8 mouse cellular contexts compared by ENCODE assay signal in the genomic region with DNA sequence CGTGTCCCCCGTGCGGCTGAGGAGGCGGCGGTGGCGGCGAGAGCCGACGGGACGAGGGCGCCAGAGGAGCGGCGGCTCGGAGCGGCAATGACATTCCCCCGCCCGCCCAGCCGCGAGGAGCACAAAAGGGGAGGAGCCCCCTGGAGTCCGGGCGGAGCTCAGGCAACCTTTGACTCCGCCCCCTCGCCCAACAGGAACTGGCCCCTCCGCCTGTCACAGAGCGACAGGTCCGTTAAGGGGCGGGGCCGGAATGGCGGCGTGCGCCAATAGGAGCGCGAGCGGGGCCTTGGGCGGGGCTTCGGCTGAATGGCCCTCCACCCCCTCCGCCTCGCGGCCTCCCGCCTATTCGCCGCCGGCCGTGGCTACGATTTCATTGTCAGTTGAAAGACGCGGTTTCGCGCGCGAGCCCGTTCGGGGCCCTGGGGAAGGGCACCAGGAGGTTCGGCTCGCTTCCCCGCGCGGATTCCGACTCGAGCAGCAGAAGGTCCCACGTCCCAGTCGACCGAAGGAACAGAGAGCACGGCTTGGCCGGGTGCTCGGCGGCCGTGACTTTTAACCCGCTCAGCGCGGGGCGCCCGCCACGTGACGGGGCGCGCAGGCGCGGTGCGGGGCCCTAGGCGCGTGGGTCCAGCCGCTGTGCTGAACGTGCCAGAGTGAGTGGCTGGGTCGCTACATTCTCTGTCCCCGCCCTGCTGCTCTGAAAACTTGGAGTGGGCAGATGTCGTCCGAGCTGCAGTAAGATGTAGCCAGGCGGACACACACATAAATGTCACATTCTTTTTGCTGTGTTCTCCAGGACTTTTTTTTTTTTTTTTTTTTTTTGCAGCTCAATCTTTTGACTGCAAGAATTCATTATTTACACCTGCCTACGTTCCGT. TPM values are rescaled to one million over a fixed set of nuclear protein-coding genes. Genes with fewer than 3 reads are reported as not detected.
A peak's percentile ranks its signal among the peaks of the same experiment; 100 is the strongest.
DNase-seq lines count a peak whose midpoint lies in the region; ATAC-seq and TF ChIP-seq lines count a peak whose summit lies in the region.

A gene (minus strand): TSS at position 76 of the 877 bp plus-strand sequence.

- H3K27me3 ChIP-seq in hindbrain, postnatal 0 days (ENCODE audit: insufficient read depth, low read length), result no peaks in the 10 kb centered on the region

- peak within 1 kb of the TSS; percentile 100 for H3K4me3 ChIP-seq in gastrocnemius, adult 2 months
- peak within 1 kb of the TSS; percentile 99 for H3K4me3 ChIP-seq in hindbrain, postnatal 0 days (ENCODE audit: low read length)
- H3K4me3 ChIP-seq in left cerebral cortex, adult 2 months, result peak within 1 kb of the TSS; percentile 96

- H3K4me2 ChIP-seq in hindbrain, postnatal 0 days (ENCODE audit: low read depth, low read length), result peak within 1 kb of the TSS; percentile 77

- H3K9me3 ChIP-seq in hindbrain, postnatal 0 days (ENCODE audit: low read length), result no peaks in the 10 kb centered on the region

- intact Hi-C loops in gastrocnemius, adult 2 months (cut with DNase I), result loop anchor here (10.0 kb wide), 1 partner anchor 244 kb away; no protein-coding TSS in a partner anchor
- intact Hi-C loops in left cerebral cortex, adult 2 months (cut with DNase I), result loop anchor here (5.0 to 10.0 kb wide), 3 partner anchors 254 to 732 kb away; a partner anchor contains a TSS

- TF ChIP-seq CTCF in gastrocnemius, adult 2 months (IDR thresholded peaks at IDR 0.05), result peak; percentile 50
- peak; percentile 37 for TF ChIP-seq CTCF in hindbrain, postnatal 0 days (IDR thresholded peaks at IDR 0.05; ENCODE audit: low read depth)
- peak; percentile 26 for TF ChIP-seq CTCF in left cerebral cortex, adult 2 months (IDR thresholded peaks at IDR 0.05)

- ATAC-seq in common myeloid progenitor, adult 5-6 weeks (replicated peaks; ENCODE audit: low read depth, poor library complexity, severe bottlenecking), result peak; percentile 86
- ATAC-seq in hindbrain, postnatal 0 days, result peak; percentile 98
- ATAC-seq in megakaryocyte, adult 5-6 weeks (ENCODE audit: poor library complexity, severe bottlenecking), result peak; percentile 81

- WGBS in hindbrain, postnatal 0 days, result under 1% methylated on average over 84 of the region's 91 CpGs

- peak; percentile 99 for DNase-seq in ZHBTc4 (ENCODE audit: low read depth, low spot score)
- DNase-seq in gastrocnemius, adult 2 months, result peak; percentile 100
- peak; percentile 100 for DNase-seq in hindbrain, postnatal 0 days (ENCODE audit: low spot score)
- peak; percentile 100 for DNase-seq in left cerebral cortex, adult 2 months (ENCODE audit: extremely low spot score in 1 of 2, low spot score in 2 of 2)
- DNase-seq in right cerebral cortex, adult 2 months (ENCODE audit: low spot score in 2 of 2), result peak; percentile 99
- peak; percentile 100 for DNase-seq in urinary bladder, postnatal 14 days (ENCODE audit: low spot score)

- peak within 1 kb of the TSS; percentile 98 for H3K27ac ChIP-seq in gastrocnemius, adult 2 months
- H3K27ac ChIP-seq in hindbrain, postnatal 0 days, result peak within 1 kb of the TSS; percentile 99
- H3K27ac ChIP-seq in left cerebral cortex, adult 2 months, result peak within 1 kb of the TSS; percentile 96

- H3K9ac ChIP-seq in hindbrain, postnatal 0 days (replicated peaks; ENCODE audit: low read length), result peak within 1 kb of the TSS; percentile 98

- H3K36me3 ChIP-seq in hindbrain, postnatal 0 days (ENCODE audit: insufficient read depth, low read length), result no peaks in the 10 kb centered on the region

- peaks cover 7% of the 10 kb centered on the region; the same call in 1 of the 2 replicates for H3K4me1 ChIP-seq in hindbrain, postnatal 0 days (ENCODE audit: insufficient read depth, low read length)

RNA-seq across cellular contexts. Expression of the gene that starts here (rescaled TPM):
- 88.4 and 91.5 TPM in 2 replicates for total RNA-seq in common myeloid progenitor, adult 5-6 weeks (2017)
- 10 to 100 TPM; 66.0 to 96.1 TPM for total RNA-seq in gastrocnemius, adult 2 months (2021)
- 92.0 and 111 TPM in 2 replicates for total RNA-seq in hindbrain, postnatal 0 days (2014; rRNA removed)
- 66.0 and 66.8 TPM in 2 replicates for polyA plus RNA-seq in hindbrain, postnatal 0 days (2015; fragmentation: Nextera tagmentation; extraction: Ambion mirVana)
- total RNA-seq in left cerebral cortex, adult 2 months (2021), result 10 to 100 TPM; 87.7 to 92.9 TPM
- total RNA-seq in megakaryocyte, adult 5-6 weeks (2015), result 75.4 and 78.1 TPM in 2 replicates
- total RNA-seq in megakaryocyte, adult 5-6 weeks (2017), result 54.8 and 61.1 TPM in 2 replicates

Comparison
In these comparisons a context has a peak if more than half of its experiments do, and no peak if none do; other contexts are left out.
1. Peak in every context shown above with its lines: DNase-seq, ATAC-seq, H3K4me3 ChIP-seq and H3K27ac ChIP-seq.